Mouse (Mus musculus) bone marrow macrophage, adult 2 months (primary cell): ENCODE measurements around the gene Sorcs2.

ENCODE experiments used
- CTCF ChIP-seq: IDR thresholded peaks from 2 replicates; pipeline ENCODE4 v1.5.1; 2012; ENCODE audit warnings: low read depth, mild to moderate bottlenecking, low read length, moderate library complexity
- POLR2A ChIP-seq: IDR thresholded peaks from 2 replicates; pipeline ENCODE4 v1.6.1; 2012; ENCODE audit warnings: mild to moderate bottlenecking, low read depth, low read length, borderline replicate concordance

- TF ChIP-seq CTCF = no peak
- TF ChIP-seq POLR2A = no peak
Measured at GRCm38 (mm10) chr5:36301166-36301565, 96.8 kb downstream of the Sorcs2 start.
